Mouse (Mus musculus): ENCODE measurements around the gene Dab1. TPM values are rescaled to one million over a fixed set of nuclear protein-coding genes. Genes with fewer than 3 reads are reported as not detected.

Gene Dab1
- polyA plus RNA-seq, 1 experiment from 2014 or later: 69.6 TPM

GRCm38 (mm10) chr4:104331896-104332295 lies 712.7 kb downstream of the Dab1 start:
- Histone ChIP-seq H3K27ac (no peak overlapping the region), H3K4me3 (no peak overlapping the region), H3K9me3 (no peaks in the 10 kb centered on the region), H3K9ac (no peak overlapping the region), H3K4me1 (replicated peaks) (no peaks in the 10 kb centered on the region), H3K4me2 (no peak overlapping the region), H3K36me3 (no peaks in the 10 kb centered on the region), H3K27me3 (no peaks in the 10 kb centered on the region)
- ATAC-seq (ENCODE audit: low FRiP score): no peak
- 61% methylated on average over 6 of the region's 6 CpGs for WGBS

GRCm38 (mm10) chr4:104332399-104332798 lies 713.2 kb downstream of the Dab1 start:
- Histone ChIP-seq H3K4me3 (no peak overlapping the region), H3K9me3 (no peaks in the 10 kb centered on the region), H3K4me2 (no peak overlapping the region), H3K9ac (no peak overlapping the region), H3K27ac (no peak overlapping the region), H3K27me3 (no peaks in the 10 kb centered on the region), H3K4me1 (replicated peaks) (no peaks in the 10 kb centered on the region), H3K36me3 (no peaks in the 10 kb centered on the region)
- 51% methylated on average over 3 of the region's 3 CpGs for WGBS
- ATAC-seq (ENCODE audit: low FRiP score): no peak

- 62% methylated on average over 10 of the region's 10 CpGs for WGBS
- no peaks in the 10 kb centered on the region for H3K9me3 ChIP-seq
- no peaks in the 10 kb centered on the region for H3K27me3 ChIP-seq
- ATAC-seq (ENCODE audit: low FRiP score): peak; percentile 57; the same call in 1 of the 2 replicates
- H3K4me3 ChIP-seq: no peak overlapping the region
- no peak overlapping the region for H3K27ac ChIP-seq
- no peaks in the 10 kb centered on the region for H3K4me1 ChIP-seq (replicated peaks)
- no peak overlapping the region for H3K9ac ChIP-seq
- no peaks in the 10 kb centered on the region for H3K36me3 ChIP-seq
- H3K4me2 ChIP-seq: no peak overlapping the region
These were observed 718.1 kb downstream of the Dab1 start for GRCm38 (mm10) chr4:104337279-104337678.

DNA sequence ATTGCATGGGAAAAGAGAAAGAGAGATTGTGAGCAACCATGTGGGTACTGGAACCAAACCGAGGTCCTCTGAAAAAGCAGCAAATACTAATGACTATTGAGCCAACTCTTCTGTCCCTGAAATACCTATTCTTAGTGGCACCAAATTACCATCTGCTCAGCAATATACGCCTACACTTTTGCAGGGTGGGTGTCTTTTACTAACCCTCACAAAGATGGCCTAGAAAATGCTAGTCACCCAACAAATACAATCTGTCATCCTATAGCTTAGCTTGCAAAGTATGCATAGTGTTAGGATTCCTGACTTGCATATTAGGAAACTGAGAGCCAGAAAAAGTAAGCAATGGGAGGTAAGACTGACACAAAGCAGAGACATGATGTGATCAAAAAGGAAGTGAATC lies 719.2 kb downstream of the Dab1 start:
- no peak overlapping the region for H3K27ac ChIP-seq
- ATAC-seq (ENCODE audit: low FRiP score): no peak
- H3K4me3 ChIP-seq: no peak overlapping the region
- WGBS: 96% methylated on average over 2 of the region's 2 CpGs
- H3K9me3 ChIP-seq: no peaks in the 10 kb centered on the region
- H3K27me3 ChIP-seq: no peaks in the 10 kb centered on the region
- no peaks in the 10 kb centered on the region for H3K36me3 ChIP-seq
- no peak overlapping the region for H3K4me2 ChIP-seq
- H3K4me1 ChIP-seq (replicated peaks): no peaks in the 10 kb centered on the region
- no peak overlapping the region for H3K9ac ChIP-seq

DNA sequence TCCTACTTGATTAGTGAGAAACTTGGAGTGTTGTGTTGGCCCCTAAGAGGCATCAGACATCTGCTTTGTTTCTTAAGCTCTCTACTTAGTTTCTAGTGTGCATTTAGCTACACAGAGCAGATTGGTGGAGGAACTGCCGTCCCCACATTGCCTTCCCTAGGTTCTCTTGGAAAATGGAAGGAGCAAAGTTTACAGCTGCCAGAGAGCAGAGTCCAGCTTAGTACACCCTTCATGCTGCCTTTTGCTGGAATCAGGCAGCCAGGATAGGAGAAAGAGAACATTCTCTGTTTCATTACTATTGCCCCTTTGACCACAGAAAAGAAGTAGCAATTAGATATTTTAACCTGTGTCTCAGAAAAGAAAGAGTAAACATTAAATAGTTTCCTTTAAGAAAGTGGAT lies 742.2 kb downstream of the Dab1 start:
- Histone ChIP-seq H3K27me3 (peaks cover 10% of the 10 kb centered on the region), H3K4me1 (replicated peaks) (peaks cover 5% of the 10 kb centered on the region), H3K9ac (no peak overlapping the region), H3K27ac (no peak overlapping the region), H3K4me2 (no peak overlapping the region), H3K9me3 (no peaks in the 10 kb centered on the region), H3K4me3 (no peak overlapping the region), H3K36me3 (no peaks in the 10 kb centered on the region)
- 89% methylated on average over 1 of the region's 1 CpGs for WGBS
- no peak for ATAC-seq (ENCODE audit: low FRiP score)

GRCm38 (mm10) chr4:104366491-104366890 lies 747.3 kb downstream of the Dab1 start:
- Histone ChIP-seq H3K9ac (peak overlapping the region; percentile 87), H3K27me3 (peaks cover 17% of the 10 kb centered on the region), H3K4me2 (peak overlapping the region; percentile 92), H3K4me3 (peak overlapping the region; percentile 73), H3K4me1 (replicated peaks) (peaks cover 34% of the 10 kb centered on the region), H3K27ac (peak overlapping the region; percentile 89), H3K9me3 (no peaks in the 10 kb centered on the region), H3K36me3 (no peaks in the 10 kb centered on the region)
- no peak for ATAC-seq (ENCODE audit: low FRiP score)
- WGBS: 6% methylated on average over 8 of the region's 8 CpGs

DNA sequence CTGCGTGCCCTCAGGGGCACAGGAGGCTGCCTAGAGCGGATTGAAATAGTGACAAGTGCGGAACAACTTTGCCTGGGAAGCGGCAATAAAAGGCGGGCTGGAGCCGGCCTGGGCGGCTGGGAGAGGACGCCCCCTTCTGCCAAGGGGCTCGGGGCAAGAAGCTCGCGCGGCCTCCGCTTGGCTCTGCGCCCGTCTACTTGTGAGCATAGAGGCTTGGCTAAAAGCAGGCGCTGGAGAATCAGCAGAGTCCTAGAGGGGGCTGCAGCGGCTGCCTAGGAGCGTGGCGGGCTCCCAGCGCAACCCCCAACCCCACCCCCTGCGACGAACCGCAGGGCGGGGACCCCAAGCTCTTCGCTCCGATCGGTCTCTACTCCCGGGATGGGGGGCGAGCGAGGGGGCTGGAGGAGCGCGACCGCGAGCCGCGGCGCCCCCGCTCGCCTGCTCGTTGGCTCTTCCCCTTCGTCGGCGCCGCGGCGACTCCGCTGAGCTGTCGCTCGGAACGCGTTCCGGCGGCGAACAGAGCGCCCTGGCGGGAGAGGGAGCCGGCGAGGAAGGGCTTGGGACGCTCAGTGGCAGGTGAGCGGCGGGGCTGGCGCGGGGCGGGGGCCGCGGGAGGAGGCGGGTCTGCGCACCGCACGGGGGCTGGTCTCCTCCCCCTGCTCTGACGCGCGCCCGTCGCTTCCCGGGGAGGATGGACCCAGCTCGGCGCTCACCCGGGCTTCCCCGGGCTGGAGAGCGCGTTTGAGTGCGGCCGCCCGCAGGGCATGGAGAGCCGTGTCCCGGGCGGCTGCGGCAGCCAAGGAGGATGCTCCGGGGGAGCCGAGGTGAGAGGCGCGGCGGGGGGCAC lies 748.0 kb downstream of the Dab1 start:
- under 1% methylated on average over 55 of the region's 94 CpGs for WGBS
- Histone ChIP-seq H3K9me3 (no peaks in the 10 kb centered on the region), H3K36me3 (no peaks in the 10 kb centered on the region), H3K27me3 (peaks cover 17% of the 10 kb centered on the region), H3K27ac (peak overlapping the region; percentile 89), H3K4me1 (replicated peaks) (peaks cover 37% of the 10 kb centered on the region), H3K9ac (peak overlapping the region; percentile 87), H3K4me2 (peak overlapping the region; percentile 92), H3K4me3 (peak overlapping the region; percentile 73)
- peak; percentile 91 for ATAC-seq (ENCODE audit: low FRiP score)

- H3K9ac ChIP-seq: peak overlapping the region; percentile 87
- H3K27me3 ChIP-seq: peaks cover 17% of the 10 kb centered on the region
- no peaks in the 10 kb centered on the region for H3K9me3 ChIP-seq
- H3K4me3 ChIP-seq: peak overlapping the region; percentile 73
- peak overlapping the region; percentile 92 for H3K4me2 ChIP-seq
- no peaks in the 10 kb centered on the region for H3K36me3 ChIP-seq
- WGBS: 3% methylated on average over 48 of the region's 48 CpGs
- peak; percentile 31 for ATAC-seq (ENCODE audit: low FRiP score)
- H3K27ac ChIP-seq: peak overlapping the region; percentile 89
- peaks cover 39% of the 10 kb centered on the region for H3K4me1 ChIP-seq (replicated peaks)
These were observed 748.7 kb downstream of the Dab1 start for GRCm38 (mm10) chr4:104367741-104368411.

DNA sequence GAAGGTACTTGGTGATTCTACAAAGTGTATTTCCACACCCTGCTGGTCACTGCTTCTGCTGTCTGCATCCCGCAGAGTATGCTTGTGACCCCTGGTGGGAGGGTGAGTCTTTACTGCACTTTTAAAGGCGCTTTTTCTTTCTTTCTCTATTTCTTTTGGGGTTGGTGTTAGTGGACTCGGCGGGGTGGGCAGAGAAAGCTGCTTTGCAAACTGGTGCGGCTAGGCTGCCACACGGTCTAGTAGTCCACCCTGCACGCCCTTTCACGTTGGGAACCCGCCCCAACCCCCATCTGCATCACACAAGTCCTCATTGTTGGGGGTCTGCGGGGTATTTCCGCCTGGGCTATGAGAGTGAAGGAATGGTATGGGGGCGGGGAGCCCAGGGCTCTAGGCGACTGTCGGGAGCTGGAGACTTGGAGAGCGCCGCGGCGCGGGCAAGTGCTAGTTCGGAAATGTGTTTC lies 749.4 kb downstream of the Dab1 start:
- WGBS: under 1% methylated on average over 20 of the region's 20 CpGs
- Histone ChIP-seq H3K27ac (peak overlapping the region; percentile 89), H3K9me3 (no peaks in the 10 kb centered on the region), H3K9ac (peak overlapping the region; percentile 87), H3K4me2 (peak overlapping the region; percentile 92), H3K36me3 (no peaks in the 10 kb centered on the region), H3K4me3 (peak overlapping the region; percentile 73), H3K4me1 (replicated peaks) (peaks cover 39% of the 10 kb centered on the region), H3K27me3 (peaks cover 17% of the 10 kb centered on the region)
- peak; percentile 66 for ATAC-seq (ENCODE audit: low FRiP score)

GRCm38 (mm10) chr4:104369091-104369490 lies 749.9 kb downstream of the Dab1 start:
- Histone ChIP-seq H3K4me1 (replicated peaks) (peaks cover 39% of the 10 kb centered on the region), H3K4me2 (peak overlapping the region; percentile 92), H3K9me3 (no peaks in the 10 kb centered on the region), H3K27me3 (peaks cover 17% of the 10 kb centered on the region), H3K27ac (peak overlapping the region; percentile 55), H3K9ac (peak overlapping the region; percentile 87), H3K36me3 (no peaks in the 10 kb centered on the region), H3K4me3 (peak overlapping the region; percentile 73)
- no peak for ATAC-seq (ENCODE audit: low FRiP score)
- 6% methylated on average over 7 of the region's 7 CpGs for WGBS

DNA sequence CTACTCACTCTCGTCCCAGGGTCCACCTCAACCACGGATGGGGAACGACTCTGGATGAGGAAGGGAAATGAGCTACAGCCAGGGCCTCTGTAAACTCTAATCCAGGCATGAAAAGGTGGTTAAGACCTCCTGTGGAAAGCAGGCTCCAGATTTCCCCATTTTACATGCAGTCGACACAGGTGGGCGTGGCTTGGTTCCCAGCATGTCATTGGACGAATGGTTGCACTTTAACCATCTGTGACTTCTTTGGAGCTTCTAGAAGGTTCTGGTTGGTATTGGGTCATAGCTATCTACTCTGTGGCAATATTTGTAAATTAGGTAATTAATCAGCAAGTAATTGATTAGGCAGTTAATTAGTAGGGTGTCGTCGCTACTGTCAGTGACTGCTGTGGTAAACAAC lies 752.0 kb downstream of the Dab1 start:
- peak overlapping the region; percentile 13; the same call in 1 of the 2 replicates for H3K4me2 ChIP-seq
- 82% methylated on average over 8 of the region's 8 CpGs for WGBS
- no peak for ATAC-seq (ENCODE audit: low FRiP score)
- no peak overlapping the region for H3K9ac ChIP-seq
- no peaks in the 10 kb centered on the region for H3K36me3 ChIP-seq
- H3K27me3 ChIP-seq: 0 out of 2 replicates have a peak, but pooled peaks cover 7% of the 10 kb centered on the region
- no peaks in the 10 kb centered on the region for H3K9me3 ChIP-seq
- H3K27ac ChIP-seq: no peak overlapping the region
- H3K4me1 ChIP-seq (replicated peaks): peaks cover 37% of the 10 kb centered on the region
- H3K4me3 ChIP-seq: no peak overlapping the region

- no peak for ATAC-seq (ENCODE audit: low FRiP score)
- 0 out of 2 replicates have a peak, but pooled peaks cover 7% of the 10 kb centered on the region for H3K27me3 ChIP-seq
- no peaks in the 10 kb centered on the region for H3K36me3 ChIP-seq
- H3K27ac ChIP-seq: no peak overlapping the region
- peaks cover 15% of the 10 kb centered on the region for H3K4me1 ChIP-seq (replicated peaks)
- no peak overlapping the region for H3K4me2 ChIP-seq
- H3K9ac ChIP-seq: no peak overlapping the region
- no peak overlapping the region for H3K4me3 ChIP-seq
- WGBS: 90% methylated on average over 1 of the region's 1 CpGs
- H3K9me3 ChIP-seq: no peaks in the 10 kb centered on the region
These were observed 755.0 kb downstream of the Dab1 start for GRCm38 (mm10) chr4:104374191-104374590.
